Comparison of ENCODE assay signal across 18 mouse cellular contexts in genomic region chr2:112630669-112631068, GRCm38 (mm10).
"Had no signal": no experiment of that assay in that cellular context is flagged by ENCODE, and none has a peak within 500 bp of the region (broad histone marks: within the 10 kb centered on the region; RNA-seq: fewer than 3 reads in every experiment).

No protein-coding gene starts in this region.

- H3K4me3 ChIP-seq: midbrain, embryonic 10.5 days; midbrain, embryonic 12.5 days; myocyte; neural tube, embryonic 13.5 days; neural tube, embryonic 15.5 days had no signal

- ATAC-seq: midbrain, embryonic 16.5 days had no signal

- H3K9me3 ChIP-seq: midbrain, embryonic 10.5 days; midbrain, embryonic 12.5 days; neural tube, embryonic 13.5 days; neural tube, embryonic 15.5 days had no signal

- H3K27me3 ChIP-seq: midbrain, embryonic 12.5 days; neural tube, embryonic 13.5 days; neural tube, embryonic 15.5 days had no signal

- H3K4me1 ChIP-seq: midbrain, embryonic 10.5 days; midbrain, embryonic 12.5 days; neural tube, embryonic 13.5 days; neural tube, embryonic 15.5 days had no signal

- H3K9ac ChIP-seq: lung, embryonic 14.5 days; midbrain, embryonic 12.5 days; neural tube, embryonic 13.5 days; neural tube, embryonic 15.5 days had no signal

- H3K4me2 ChIP-seq: lung, embryonic 14.5 days; midbrain, embryonic 12.5 days; neural tube, embryonic 13.5 days; neural tube, embryonic 15.5 days had no signal

- DNase-seq: lung, embryonic 14.5 days; lung, postnatal 10 days; lung, postnatal 4 days; midbrain, embryonic 14.5 days; retina, postnatal 1 day; right cerebral cortex, adult 18-20 months; right cerebral cortex, postnatal 25 days; right cerebral cortex, postnatal 4 days; spleen, adult 18-20 months; thymus, adult 18-20 months; thymus, postnatal 14 days; thymus, postnatal 36 days had no signal

- H3K36me3 ChIP-seq: neural tube, embryonic 13.5 days had no signal

- H3K27ac ChIP-seq: midbrain, embryonic 10.5 days; midbrain, embryonic 12.5 days; neural tube, embryonic 13.5 days; neural tube, embryonic 15.5 days had no signal
